Mouse (Mus musculus) kidney, adult 2 months (tissue): Measurements from ENCODE around the gene Mpp4. TPM values are rescaled to one million over a fixed set of nuclear protein-coding genes. Genes with fewer than 3 reads are reported as not detected.

Experiments used
- DNase-seq: peaks from one replicate; pipeline ENCODE4 v3.0.0; 2021
- H3K27ac ChIP-seq: fragments of 200-500 bp; 2 replicates; pipeline ENCODE4 v1.5.1; 2012; ENCODE audit warnings: low read depth, low read length, control low read depth, inconsistent platforms; ENCODE audit not compliant: insufficient read depth
- H3K27me3 ChIP-seq: fragments of 200-500 bp; replicated peaks from 2 replicates; pipeline ENCODE4 v1.6.1; 2012; ENCODE audit warnings: mild to moderate bottlenecking, moderate library complexity, low read length, inconsistent platforms; ENCODE audit not compliant: control insufficient read depth, insufficient read depth
- H3K36me3 ChIP-seq: fragments of 200-500 bp; 2 replicates; pipeline ENCODE4 v1.6.1; 2012; ENCODE audit warnings: mild to moderate bottlenecking, moderate library complexity, low read length, inconsistent platforms; ENCODE audit not compliant: control insufficient read depth, insufficient read depth
- H3K4me1 ChIP-seq: fragments of 200-500 bp; 2 replicates; pipeline ENCODE4 v1.6.1; 2011; ENCODE audit warnings: low read length; ENCODE audit not compliant: control insufficient read depth, insufficient read depth
- H3K4me3 ChIP-seq: fragments of 200-500 bp; 2 replicates; pipeline ENCODE4 v1.5.1; 2011; ENCODE audit warnings: mild to moderate bottlenecking, low read depth, low read length, control low read depth; ENCODE audit not compliant: insufficient read depth
- CTCF ChIP-seq: fragments of 200-500 bp; conservative IDR thresholded peaks from 2 replicates; pipeline ENCODE4 v1.5.1; 2011; ENCODE audit warnings: low read depth, mild to moderate bottlenecking, control low read depth, low read length, moderate library complexity, mixed read lengths; ENCODE audit not compliant: insufficient read depth, insufficient read length
- POLR2A ChIP-seq: fragments of 200-500 bp; IDR thresholded peaks from one replicate; pipeline ENCODE4 v1.6.1; 2011; ENCODE audit warnings: low read depth, low read length, control low read depth
- WGBS: fragments of 180-500 bp; shearing (Covaris S2); methylation state at CpG from one replicate; pipeline ENCODE4 v1.1.7; 2018; 5-methylcytosine and 5-hydroxymethylcytosine counted together
- polyA plus RNA-seq: library from polyadenylated mRNA; depleted of rRNA; stranded (reverse); fragments of >200 nt; gene quantifications from 2 replicates; pipeline ENCODE4 v1.2.3, GENCODE M21; 2012

Mpp4 gene
- polyA plus RNA-seq, 1 experiment, result 2.6 TPM

GRCm38 (mm10) chr1:59169586-59169985 is 6.4 kb upstream of the Mpp4 start:
- 46% methylated on average over 6 of the region's 6 CpGs for WGBS
- Histone ChIP-seq H3K27ac (peak overlapping the region; percentile 67), H3K36me3 (no peaks in the 10 kb centered on the region; the same call in 1 of the 2 replicates), H3K27me3 (no peaks in the 10 kb centered on the region), H3K4me1 (peaks cover 9% of the 10 kb centered on the region), H3K4me3 (no peak overlapping the region)
- peak; percentile 57 for DNase-seq
- TF ChIP-seq POLR2A (no peak), CTCF (no peak)

- no peak overlapping the region for H3K27ac ChIP-seq
These were observed 5.4 kb upstream of the Mpp4 start for GRCm38 (mm10) chr1:59168556-59168955.

GRCm38 (mm10) chr1:59167654-59168425 is 4.7 kb upstream of the Mpp4 start:
- H3K36me3 ChIP-seq, result peaks cover 2% of the 10 kb centered on the region; the same call in 1 of the 2 replicates
- TF ChIP-seq POLR2A (no peak), CTCF (no peak)
- peak; percentile 47 for DNase-seq
- no peak overlapping the region for H3K4me3 ChIP-seq
- H3K4me1 ChIP-seq, result peaks cover 15% of the 10 kb centered on the region
- no peaks in the 10 kb centered on the region for H3K27me3 ChIP-seq
- WGBS, result 70% methylated on average over 4 of the region's 4 CpGs
- H3K27ac ChIP-seq, result 0 out of 2 replicates have a peak overlapping the region, but pooled peaks have one; percentile 27

More at GRCm38 (mm10) chr1:59168556-59168955, 5.4 kb upstream of the Mpp4 start:
- DNase-seq, result peak; percentile 67
- no peaks in the 10 kb centered on the region; the same call in 1 of the 2 replicates for H3K36me3 ChIP-seq
- peaks cover 15% of the 10 kb centered on the region for H3K4me1 ChIP-seq
- no peak for TF ChIP-seq CTCF
- no peak for TF ChIP-seq POLR2A
- H3K27me3 ChIP-seq, result no peaks in the 10 kb centered on the region
- H3K4me3 ChIP-seq, result no peak overlapping the region
- WGBS, result 44% methylated on average over 2 of the region's 2 CpGs

DNA sequence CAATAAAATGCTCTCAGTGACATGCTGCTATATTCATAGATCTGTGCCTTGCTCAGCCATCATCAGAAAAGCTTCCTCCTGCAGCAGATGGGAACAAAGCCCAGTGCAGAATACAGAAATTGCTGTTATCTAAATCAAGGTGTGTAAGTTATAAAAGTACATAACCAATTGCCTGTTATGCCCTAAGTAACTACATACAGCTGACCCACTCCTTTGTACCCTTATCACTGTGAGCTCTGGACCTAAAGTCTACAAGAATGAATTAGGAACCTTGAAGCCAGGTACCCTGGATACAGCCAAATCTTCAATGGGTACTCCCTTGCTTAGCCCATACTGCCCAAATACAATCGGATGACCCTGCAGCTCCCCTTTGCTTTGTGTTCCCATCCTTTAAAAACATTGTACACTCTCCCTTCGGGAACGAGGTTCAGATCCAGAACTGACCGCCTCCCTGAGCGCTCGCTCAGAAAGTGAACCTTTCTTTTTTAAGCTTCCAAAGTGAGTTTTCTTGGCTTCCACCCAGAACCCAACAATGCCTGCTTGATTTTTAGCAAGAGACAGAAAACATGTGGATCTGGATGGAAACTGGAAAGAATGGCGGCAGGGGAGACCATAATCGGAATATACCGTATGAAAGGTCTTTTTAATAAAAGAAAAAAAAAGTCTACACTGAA is 3.2 kb upstream of the Mpp4 start:
- no peak for TF ChIP-seq CTCF
- no peak for TF ChIP-seq POLR2A
- DNase-seq, result peak; percentile 70
- no peak overlapping the region for H3K4me3 ChIP-seq
- H3K36me3 ChIP-seq, result peaks cover 2% of the 10 kb centered on the region; the same call in 1 of the 2 replicates
- H3K4me1 ChIP-seq, result peaks cover 16% of the 10 kb centered on the region
- 73% methylated on average over 9 of the region's 9 CpGs for WGBS
- H3K27ac ChIP-seq, result no peak overlapping the region
- no peaks in the 10 kb centered on the region for H3K27me3 ChIP-seq

DNA sequence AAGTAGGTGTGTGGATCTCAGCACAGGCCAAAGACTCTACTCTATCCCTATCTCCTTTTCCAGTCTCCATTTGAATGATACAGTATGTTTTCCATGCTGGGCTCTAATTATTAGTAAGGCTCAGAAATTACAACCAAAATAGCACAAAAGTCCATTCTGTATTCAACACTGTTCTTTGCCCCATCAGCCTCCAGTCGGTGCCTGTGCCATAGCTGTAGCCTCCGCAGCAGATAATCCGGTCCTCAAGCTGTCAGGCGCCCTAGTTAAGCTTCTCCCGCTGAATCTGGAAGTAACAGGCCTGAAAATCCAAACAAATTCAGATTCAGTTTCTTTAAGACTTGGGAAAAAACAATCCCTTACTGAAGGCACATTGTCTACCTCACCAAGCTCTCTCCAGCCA is 729 bp upstream of the Mpp4 start:
- TF ChIP-seq POLR2A (no peak), CTCF (no peak)
- no peak overlapping the region for H3K4me3 ChIP-seq
- H3K27me3 ChIP-seq, result no peaks in the 10 kb centered on the region
- peaks cover 2% of the 10 kb centered on the region; the same call in 1 of the 2 replicates for H3K36me3 ChIP-seq
- H3K27ac ChIP-seq, result peak overlapping the region; percentile 53; the same call in 1 of the 2 replicates
- peaks cover 21% of the 10 kb centered on the region; the same call in 1 of the 2 replicates for H3K4me1 ChIP-seq
- WGBS, result 54% methylated on average over 5 of the region's 5 CpGs
- no peak for DNase-seq

GRCm38 (mm10) chr1:59162309-59163024 is 722 bp downstream of the Mpp4 start:
- TF ChIP-seq CTCF (no peak), POLR2A (no peak)
- peaks cover 2% of the 10 kb centered on the region; the same call in 1 of the 2 replicates for H3K36me3 ChIP-seq
- H3K4me3 ChIP-seq, result no peak overlapping the region
- H3K27ac ChIP-seq, result no peak overlapping the region
- H3K4me1 ChIP-seq, result peaks cover 23% of the 10 kb centered on the region; the same call in 1 of the 2 replicates
- WGBS, result 70% methylated on average over 8 of the region's 8 CpGs
- no peaks in the 10 kb centered on the region for H3K27me3 ChIP-seq
- no peak for DNase-seq
